Mouse (Mus musculus) embryo, embryonic 11.5 days (tissue): ENCODE data around the gene Fam198a.

ENCODE experiments used
- DNase-seq: peaks from one replicate; pipeline ENCODE4 v3.0.0-alpha.2; 2012; ENCODE audit warnings: low read depth, low spot score

The Fam198a gene

GRCm38 (mm10) chr9:121982214-121982613 is 31.4 kb downstream of the Fam198a start:
- no peak for DNase-seq

GRCm38 (mm10) chr9:121982665-121983064 is 31.9 kb downstream of the Fam198a start:
- DNase-seq = no peak

- DNase-seq = peak; percentile 39
Measured at GRCm38 (mm10) chr9:121983504-121983903, 32.7 kb downstream of the Fam198a start.

GRCm38 (mm10) chr9:121984465-121985461 is 34.0 kb downstream of the Fam198a start:
- DNase-seq = peak; percentile 54

- DNase-seq = no peak
Measured at GRCm38 (mm10) chr9:121988910-121989309, 38.1 kb downstream of the Fam198a start.

GRCm38 (mm10) chr9:121989536-121989935 is 38.7 kb downstream of the Fam198a start:
- no peak for DNase-seq

- DNase-seq = no peak
Measured at GRCm38 (mm10) chr9:121991041-121991440, 40.3 kb downstream of the Fam198a start.

GRCm38 (mm10) chr9:121993047-121993446 is 42.3 kb downstream of the Fam198a start:
- no peak for DNase-seq

GRCm38 (mm10) chr9:121995077-121995476 is 44.3 kb downstream of the Fam198a start:
- no peak for DNase-seq

GRCm38 (mm10) chr9:121995508-121996131 is 44.8 kb downstream of the Fam198a start:
- DNase-seq = peak; percentile 69

GRCm38 (mm10) chr9:121997010-121997409 is 46.2 kb downstream of the Fam198a start, which contains the start of gene Pomgnt2:
Gene Pomgnt2 (minus strand): TSS chr9:121997110.
- DNase-seq = no peak

- no peak for DNase-seq
Measured at GRCm38 (mm10) chr9:121997978-121998377, 47.2 kb downstream of the Fam198a start.

GRCm38 (mm10) chr9:122006175-122006574 is 55.4 kb downstream of the Fam198a start:
- DNase-seq = no peak

- DNase-seq = peak; percentile 59
Measured at GRCm38 (mm10) chr9:122006609-122007008, 55.8 kb downstream of the Fam198a start.

- DNase-seq = no peak
Measured at GRCm38 (mm10) chr9:122008876-122009275, 58.1 kb downstream of the Fam198a start.

- DNase-seq = no peak
Measured at GRCm38 (mm10) chr9:122010751-122011150, 60.0 kb downstream of the Fam198a start.

- no peak for DNase-seq
Measured at GRCm38 (mm10) chr9:122012816-122013215, 62.0 kb downstream of the Fam198a start.

GRCm38 (mm10) chr9:122013629-122014028 is 62.8 kb downstream of the Fam198a start:
- no peak for DNase-seq

GRCm38 (mm10) chr9:122014241-122014667 is 63.5 kb downstream of the Fam198a start:
- DNase-seq = peak; percentile 61

- no peak for DNase-seq
Measured at GRCm38 (mm10) chr9:122018079-122018478, 67.3 kb downstream of the Fam198a start.

GRCm38 (mm10) chr9:122018782-122019395 is 68.1 kb downstream of the Fam198a start:
- peak; percentile 52 for DNase-seq

GRCm38 (mm10) chr9:122020321-122020720 is 69.5 kb downstream of the Fam198a start:
- DNase-seq = no peak
